Mouse (Mus musculus) frontal cortex, postnatal 25 days (tissue): ENCODE measurements around the gene Rab3il1.

Experiments
- DNase-seq, 2 experiments: peaks; one replicate each; pipeline ENCODE4 v3.0.0; 2022; ENCODE audit warnings: low spot score in 2 of 2

The Rab3il1 gene

DNA sequence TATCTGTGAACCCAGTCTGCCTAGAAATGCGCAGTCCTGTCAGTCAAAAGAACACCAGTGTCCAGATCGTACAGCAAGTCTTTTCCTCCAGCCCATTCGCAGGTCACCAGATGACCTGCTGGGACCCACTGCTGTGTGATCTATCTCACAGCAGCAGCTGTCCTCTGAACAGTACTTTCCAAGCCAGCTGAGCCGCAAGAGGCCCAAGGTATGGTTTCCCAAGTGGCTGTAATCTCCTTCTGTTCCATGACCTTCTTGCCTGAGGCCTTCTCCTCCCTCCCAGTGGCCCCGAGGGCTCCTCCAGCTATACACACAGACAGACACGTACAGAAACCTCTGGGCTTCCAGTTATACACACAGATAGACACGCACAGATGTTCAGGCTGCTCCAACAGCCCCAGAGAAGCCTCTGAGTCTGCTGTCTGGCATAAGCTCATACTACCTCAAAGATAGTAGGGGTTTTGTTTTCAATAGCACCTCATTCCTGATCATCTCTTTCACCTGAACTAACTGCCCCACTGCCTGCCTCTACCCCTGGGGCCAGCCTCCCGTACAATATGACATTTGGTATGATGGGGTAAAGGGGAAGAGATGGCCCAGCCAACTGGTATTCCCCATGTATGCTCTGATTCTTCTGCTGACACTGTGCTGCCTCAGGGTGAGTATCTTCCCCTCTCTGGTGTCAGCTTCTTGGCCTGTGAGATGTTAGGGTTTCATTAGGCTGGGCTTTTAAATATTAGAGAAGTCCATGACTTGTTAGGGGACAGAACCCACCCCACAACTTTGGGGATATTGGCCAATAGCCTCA is 59.5 kb downstream of the Rab3il1 start:
- no peak for DNase-seq

DNA sequence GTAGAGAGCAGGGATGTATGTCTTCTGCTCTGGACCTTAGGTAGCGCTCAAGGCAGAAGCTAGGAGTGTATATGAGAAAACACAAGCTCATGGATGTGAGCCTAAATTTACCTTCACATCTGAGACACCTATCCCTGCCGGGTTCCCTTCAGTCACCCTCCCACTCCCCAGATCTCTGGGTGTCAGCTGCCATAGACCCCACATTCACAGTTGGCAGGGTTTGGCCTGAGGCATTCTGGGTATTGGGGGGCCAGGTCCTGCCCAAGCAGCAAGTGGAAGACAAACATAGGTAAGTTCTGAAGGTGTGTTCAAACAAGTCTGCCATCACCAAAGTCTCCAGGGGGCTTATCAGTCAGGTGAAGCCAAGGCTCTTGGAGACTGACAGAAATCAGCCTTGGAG is 60.2 kb downstream of the Rab3il1 start:
- no peak for DNase-seq

GRCm38 (mm10) chr19:10062292-10062691 is 60.8 kb downstream of the Rab3il1 start:
- DNase-seq = no peak

DNA sequence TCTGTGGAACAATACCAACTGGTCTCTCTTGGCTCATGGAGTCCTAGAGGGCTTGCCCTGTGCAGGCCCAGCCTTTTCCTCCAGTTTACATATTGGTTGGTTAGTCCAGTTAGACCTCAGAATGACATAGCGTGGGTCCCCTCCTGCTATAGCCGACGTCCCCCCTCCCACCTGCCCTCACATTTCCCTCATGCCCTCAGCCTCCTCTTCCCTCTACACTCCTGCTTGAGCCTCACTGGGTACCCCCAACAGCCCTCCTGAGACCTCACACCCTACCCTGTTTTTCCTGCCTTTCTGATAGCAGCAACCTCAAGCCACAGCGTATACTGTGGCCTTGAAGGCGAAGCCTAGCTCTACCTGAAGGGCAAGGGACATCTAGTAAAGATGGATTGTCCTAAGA is 61.4 kb downstream of the Rab3il1 start:
- no peak for DNase-seq

DNA sequence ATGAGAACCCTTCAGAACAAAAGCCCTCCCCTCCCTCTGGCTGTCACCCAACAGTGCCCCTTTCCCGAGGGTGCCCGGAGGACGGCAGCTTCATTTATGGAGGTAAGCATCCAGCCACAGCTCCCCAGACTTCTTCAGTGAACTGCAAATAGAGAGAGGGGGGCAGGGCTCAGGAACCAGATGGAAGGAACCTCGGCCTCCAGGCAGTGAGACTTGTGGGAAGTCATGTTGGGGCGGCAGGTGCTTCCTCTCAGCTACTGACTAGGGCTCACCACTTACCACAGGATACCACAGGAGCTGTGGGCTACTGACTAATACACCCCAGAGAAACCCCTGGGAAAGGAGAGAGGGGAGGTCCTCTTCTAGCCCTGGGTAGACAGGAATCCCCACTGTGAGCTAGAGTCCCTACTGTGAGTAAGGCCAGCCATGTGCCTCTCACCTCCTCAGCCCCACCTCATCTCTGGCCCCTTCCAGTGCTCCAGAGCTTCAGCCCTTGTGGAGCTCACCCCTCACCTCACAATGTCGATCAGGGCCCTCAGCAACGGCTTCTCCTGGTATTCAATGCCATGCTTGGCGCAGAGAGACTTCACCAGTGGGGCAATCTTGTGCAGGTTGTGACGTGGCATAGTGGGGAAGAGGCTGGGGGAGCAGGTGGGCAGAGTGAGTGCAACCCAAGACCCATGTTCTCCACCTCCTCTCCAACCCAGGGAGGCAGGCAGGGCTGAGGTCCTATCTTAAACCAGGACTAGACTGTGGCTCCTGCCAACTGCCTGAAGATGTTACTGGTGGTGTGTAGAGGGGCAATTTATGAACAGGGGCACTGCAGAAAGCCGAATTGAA is 62.9 kb downstream of the Rab3il1 start:
- no peak for DNase-seq

DNA sequence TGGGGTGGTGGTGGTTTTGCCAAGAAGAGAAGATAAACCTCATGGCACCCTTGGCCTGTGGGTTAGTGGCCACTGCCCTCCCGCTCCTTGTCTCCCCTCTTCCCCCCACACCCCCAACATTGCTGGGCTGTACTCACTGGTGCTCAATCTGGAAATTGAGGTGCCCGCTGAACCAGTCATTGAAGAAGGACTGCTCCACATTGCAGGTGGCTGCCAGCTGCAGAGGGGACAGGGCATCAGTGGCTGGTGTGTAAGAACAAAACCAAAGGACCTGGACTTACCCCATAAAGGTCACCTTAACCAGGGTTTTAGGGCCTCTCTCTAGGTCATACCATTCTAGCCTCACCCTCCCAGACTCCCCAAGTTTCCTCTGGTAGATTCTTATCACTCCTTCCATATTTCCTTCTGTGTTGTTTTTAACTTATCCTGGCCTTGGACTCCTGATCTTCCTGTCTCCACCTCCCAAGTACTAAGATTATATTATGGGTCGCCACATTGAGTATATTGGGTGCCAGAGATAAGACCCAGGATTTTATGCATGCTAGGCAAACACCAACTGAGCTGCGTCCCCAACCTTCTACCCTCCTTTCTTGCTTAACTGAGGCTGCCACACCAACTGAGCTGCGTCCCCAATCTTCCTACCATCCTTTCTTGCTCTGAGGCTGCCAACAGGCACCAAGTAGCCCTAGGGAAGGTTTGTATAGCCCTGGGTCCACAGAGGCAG is 64.2 kb downstream of the Rab3il1 start:
- no peak for DNase-seq

DNA sequence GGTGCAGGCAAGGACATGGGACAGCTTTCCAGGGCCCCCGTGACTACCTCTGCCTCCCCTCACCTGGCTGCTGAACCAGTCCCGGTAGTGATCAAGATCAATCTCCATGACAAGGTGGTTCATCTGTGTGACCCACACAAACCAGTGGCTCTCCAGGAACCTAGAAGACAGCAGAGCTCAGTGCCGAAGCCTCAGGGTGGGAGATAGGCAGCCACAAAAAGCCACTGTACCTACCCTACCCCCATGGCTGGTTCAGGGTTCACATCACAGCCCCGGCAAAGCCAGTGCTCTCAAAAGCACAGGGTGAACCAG is 64.7 kb downstream of the Rab3il1 start:
- no peak for DNase-seq

- no peak for DNase-seq
Measured at GRCm38 (mm10) chr19:10066502-10066901, 65.0 kb downstream of the Rab3il1 start.

GRCm38 (mm10) chr19:10067701-10068100 is 66.2 kb downstream of the Rab3il1 start:
- DNase-seq = no peak

- DNase-seq = no peak
Measured at GRCm38 (mm10) chr19:10070186-10070980, 68.9 kb downstream of the Rab3il1 start.

- DNase-seq = no peak
Measured at GRCm38 (mm10) chr19:10071166-10071565, 69.7 kb downstream of the Rab3il1 start.

GRCm38 (mm10) chr19:10071892-10072291 is 70.4 kb downstream of the Rab3il1 start:
- DNase-seq = no peak

- no peak for DNase-seq
Measured at GRCm38 (mm10) chr19:10073145-10073544, 71.7 kb downstream of the Rab3il1 start.

GRCm38 (mm10) chr19:10078392-10078791 is 76.9 kb downstream of the Rab3il1 start:
- no peak for DNase-seq

DNA sequence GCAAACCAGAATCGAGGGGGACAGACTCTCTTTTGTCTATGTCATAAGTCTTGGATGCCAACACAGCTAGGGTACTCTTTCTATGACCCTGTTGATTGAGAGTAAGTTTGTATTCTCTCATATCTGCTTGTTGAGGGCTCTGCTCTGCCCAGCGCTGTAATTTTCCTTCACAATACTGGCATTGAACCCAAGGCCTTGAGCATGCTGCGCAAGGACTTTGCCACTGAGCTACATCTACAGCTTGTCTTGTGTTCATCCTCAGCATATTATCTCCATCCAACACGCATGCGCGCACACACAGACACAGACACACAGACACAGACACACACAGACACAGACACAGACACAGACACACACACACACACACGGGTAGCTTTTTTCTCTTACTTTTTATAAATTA is 78.9 kb downstream of the Rab3il1 start:
- no peak for DNase-seq

DNA sequence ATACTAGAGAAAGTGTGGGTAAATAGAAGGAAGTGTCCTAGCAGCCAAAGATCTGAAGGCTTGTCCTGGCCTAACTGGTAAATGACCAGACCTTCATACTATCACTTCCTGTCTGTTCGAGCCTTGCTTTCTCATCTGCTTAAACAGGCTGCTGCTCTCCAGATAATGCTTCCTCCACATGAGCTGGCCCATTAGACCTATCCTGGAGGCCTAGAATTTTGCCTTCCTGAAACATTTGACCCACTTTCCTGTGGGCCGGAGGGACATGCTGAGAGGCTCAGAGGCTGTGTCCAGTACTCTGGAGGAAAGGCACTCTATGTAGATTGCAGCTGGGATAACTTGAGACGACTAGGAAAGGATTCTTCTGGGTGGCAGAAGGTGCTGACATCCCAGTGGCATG is 80.6 kb downstream of the Rab3il1 start:
- no peak for DNase-seq

DNA sequence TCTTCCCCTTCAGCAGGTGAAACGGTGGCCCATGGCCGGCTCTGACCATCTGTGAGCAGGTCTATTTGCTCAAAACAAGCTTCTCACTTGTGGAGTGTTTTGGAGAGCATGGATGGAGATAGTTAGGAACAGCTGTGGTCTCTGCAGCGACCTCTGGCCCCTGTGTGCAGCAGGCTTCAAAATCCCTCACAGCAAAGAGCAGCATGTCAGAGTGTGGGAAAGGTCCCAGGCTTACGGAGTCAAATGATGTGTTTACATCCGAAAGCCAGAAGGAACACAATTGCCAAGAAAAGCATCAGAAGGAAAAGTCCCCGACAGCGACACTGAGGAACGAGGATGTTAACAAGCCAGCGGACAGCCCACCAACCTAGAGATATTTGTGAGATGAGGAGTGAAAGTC is 84.0 kb downstream of the Rab3il1 start:
- DNase-seq = no peak

GRCm38 (mm10) chr19:10086976-10087375 is 85.5 kb downstream of the Rab3il1 start:
- no peak for DNase-seq
